Mouse (Mus musculus) MEL (cell line): ENCODE data around the gene Pde8b.

Experiments used
- GABPA ChIP-seq: IDR thresholded peaks from 2 replicates; pipeline ENCODE4 v1.6.1; 2012; ENCODE audit warnings: low read depth, mild to moderate bottlenecking, inconsistent platforms, low read length, improper control_type of control experiment, moderate library complexity
- MXI1 ChIP-seq: IDR thresholded peaks from 2 replicates; pipeline ENCODE4 v1.6.1; 2011; ENCODE audit warnings: mild to moderate bottlenecking, low read depth, low read length, improper control_type of control experiment
- NRF1 ChIP-seq: IDR thresholded peaks from 2 replicates; pipeline ENCODE4 v1.6.1; 2014; ENCODE audit warnings: low read depth, mild to moderate bottlenecking, inconsistent platforms, low read length, improper control_type of control experiment, moderate library complexity; ENCODE audit not compliant: poor library complexity, insufficient read depth, severe bottlenecking

GRCm38 (mm10) chr13:94976219-94977186 is 273.6 kb downstream of the Pde8b start, which contains the start of gene Wdr41:
- TF ChIP-seq GABPA (no peak), NRF1 (peak; percentile 79), MXI1 (peak; percentile 8; the same call in 1 of the 2 replicates)
